Mouse (Mus musculus): ENCODE data around the gene Usp49.

GRCm38 (mm10) chr17:47580962-47581361 is 49.5 kb upstream of the Usp49 start:
- TF ChIP-seq CTCF (IDR thresholded peaks at IDR 0.05; ENCODE audit: insufficient read depth, low read length) = no peak
- TF ChIP-seq POLR2A (IDR thresholded peaks at IDR 0.05; ENCODE audit: borderline replicate concordance, extremely low read depth, low read depth, low read length) = no peak
